Mouse (Mus musculus) 3134 (cell line): ENCODE measurements around the gene Mmp8.
A peak's percentile ranks its signal among the peaks of the same experiment; 100 is the strongest.

ENCODE experiments used
- DNase-seq: peaks from one replicate; pipeline ENCODE4 v3.0.0-alpha.2; 2011; ENCODE audit warnings: low spot score; ENCODE audit not compliant: insufficient read length; ENCODE audit errors: extremely low read depth

Mmp8 gene

GRCm38 (mm10) chr9:7593272-7593812 lies 35.1 kb downstream of the Mmp8 start:
- no peak for DNase-seq

GRCm38 (mm10) chr9:7594816-7595540 lies 36.7 kb downstream of the Mmp8 start:
- DNase-seq, result peak; percentile 62

GRCm38 (mm10) chr9:7602982-7603742 lies 44.9 kb downstream of the Mmp8 start:
- no peak for DNase-seq

- no peak for DNase-seq
These were observed 45.7 kb downstream of the Mmp8 start for GRCm38 (mm10) chr9:7604005-7604404.

- no peak for DNase-seq
These were observed 47.4 kb downstream of the Mmp8 start for GRCm38 (mm10) chr9:7605638-7606037.
